Mouse (Mus musculus): ENCODE measurements around the gene Etv6. TPM values are rescaled to one million over a fixed set of nuclear protein-coding genes. Genes with fewer than 3 reads are reported as not detected.

Gene Etv6
- polyA plus RNA-seq, 1 experiment: not detected

GRCm38 (mm10) chr6:134090378-134090692, 54.8 kb downstream of the Etv6 start:
- Histone ChIP-seq H3K4me3 (ENCODE audit: insufficient read depth, low read depth, low read length) (no peak overlapping the region), H3K4me1 (ENCODE audit: control insufficient read depth, insufficient read depth, low read length) (peaks cover 8% of the 10 kb centered on the region), H3K27ac (ENCODE audit: insufficient read depth, low read depth, low read length) (no peak overlapping the region)
- WGBS: 89% methylated on average over 4 of the region's 4 CpGs
- TF ChIP-seq CTCF (IDR thresholded peaks at IDR 0.05; ENCODE audit: insufficient read depth, low read depth, low read length): no peak
- TF ChIP-seq POLR2A (IDR thresholded peaks at IDR 0.05; ENCODE audit: insufficient read depth, low read depth, low read length): no peak

- 95% methylated on average over 4 of the region's 4 CpGs for WGBS
- H3K27ac ChIP-seq (ENCODE audit: insufficient read depth, low read depth, low read length): no peak overlapping the region
- H3K4me1 ChIP-seq (ENCODE audit: control insufficient read depth, insufficient read depth, low read length): peaks cover 8% of the 10 kb centered on the region
- H3K4me3 ChIP-seq (ENCODE audit: insufficient read depth, low read depth, low read length): no peak overlapping the region
- TF ChIP-seq POLR2A (IDR thresholded peaks at IDR 0.05; ENCODE audit: insufficient read depth, low read depth, low read length): no peak
- no peak for TF ChIP-seq CTCF (IDR thresholded peaks at IDR 0.05; ENCODE audit: insufficient read depth, low read depth, low read length)
Observed at GRCm38 (mm10) chr6:134090875-134091274, 55.4 kb downstream of the Etv6 start.

- TF ChIP-seq CTCF (IDR thresholded peaks at IDR 0.05; ENCODE audit: insufficient read depth, low read depth, low read length): no peak
- TF ChIP-seq POLR2A (IDR thresholded peaks at IDR 0.05; ENCODE audit: insufficient read depth, low read depth, low read length): no peak
- 56% methylated on average over 8 of the region's 8 CpGs for WGBS
- Histone ChIP-seq H3K4me1 (ENCODE audit: control insufficient read depth, insufficient read depth, low read length) (peaks cover 8% of the 10 kb centered on the region), H3K4me3 (ENCODE audit: insufficient read depth, low read depth, low read length) (no peak overlapping the region), H3K27ac (ENCODE audit: insufficient read depth, low read depth, low read length) (no peak overlapping the region)
Observed at GRCm38 (mm10) chr6:134091398-134091801, 55.9 kb downstream of the Etv6 start.

- no peak for TF ChIP-seq POLR2A (IDR thresholded peaks at IDR 0.05; ENCODE audit: insufficient read depth, low read depth, low read length)
- no peak for TF ChIP-seq CTCF (IDR thresholded peaks at IDR 0.05; ENCODE audit: insufficient read depth, low read depth, low read length)
- no peak overlapping the region for H3K27ac ChIP-seq (ENCODE audit: insufficient read depth, low read depth, low read length)
- 87% methylated on average over 5 of the region's 5 CpGs for WGBS
- peaks cover 8% of the 10 kb centered on the region for H3K4me1 ChIP-seq (ENCODE audit: control insufficient read depth, insufficient read depth, low read length)
- H3K4me3 ChIP-seq (ENCODE audit: insufficient read depth, low read depth, low read length): no peak overlapping the region
Observed at GRCm38 (mm10) chr6:134094066-134094465, 58.6 kb downstream of the Etv6 start.

- Histone ChIP-seq H3K4me1 (ENCODE audit: control insufficient read depth, insufficient read depth, low read length) (peaks cover 7% of the 10 kb centered on the region), H3K4me3 (ENCODE audit: insufficient read depth, low read depth, low read length) (no peak overlapping the region), H3K27ac (ENCODE audit: insufficient read depth, low read depth, low read length) (no peak overlapping the region)
- no peak for TF ChIP-seq CTCF (IDR thresholded peaks at IDR 0.05; ENCODE audit: insufficient read depth, low read depth, low read length)
- TF ChIP-seq POLR2A (IDR thresholded peaks at IDR 0.05; ENCODE audit: insufficient read depth, low read depth, low read length): no peak
- 89% methylated on average over 8 of the region's 8 CpGs for WGBS
Observed at GRCm38 (mm10) chr6:134094620-134095019, 59.1 kb downstream of the Etv6 start.

GRCm38 (mm10) chr6:134095582-134095981, 60.1 kb downstream of the Etv6 start:
- 85% methylated on average over 4 of the region's 4 CpGs for WGBS
- Histone ChIP-seq H3K27ac (ENCODE audit: insufficient read depth, low read depth, low read length) (no peak overlapping the region), H3K4me3 (ENCODE audit: insufficient read depth, low read depth, low read length) (no peak overlapping the region), H3K4me1 (ENCODE audit: control insufficient read depth, insufficient read depth, low read length) (peaks cover 6% of the 10 kb centered on the region; the same call in 1 of the 2 replicates)
- TF ChIP-seq CTCF (IDR thresholded peaks at IDR 0.05; ENCODE audit: insufficient read depth, low read depth, low read length): no peak
- no peak for TF ChIP-seq POLR2A (IDR thresholded peaks at IDR 0.05; ENCODE audit: insufficient read depth, low read depth, low read length)

- H3K4me1 ChIP-seq (ENCODE audit: control insufficient read depth, insufficient read depth, low read length): 0 out of 2 replicates have a peak, but pooled peaks cover 2% of the 10 kb centered on the region
- H3K27ac ChIP-seq (ENCODE audit: insufficient read depth, low read depth, low read length): no peak overlapping the region
- H3K4me3 ChIP-seq (ENCODE audit: insufficient read depth, low read depth, low read length): no peak overlapping the region
- WGBS: 82% methylated on average over 11 of the region's 11 CpGs
- TF ChIP-seq POLR2A (IDR thresholded peaks at IDR 0.05; ENCODE audit: insufficient read depth, low read depth, low read length): no peak
- TF ChIP-seq CTCF (IDR thresholded peaks at IDR 0.05; ENCODE audit: insufficient read depth, low read depth, low read length): no peak
Observed at GRCm38 (mm10) chr6:134099976-134100743, 64.7 kb downstream of the Etv6 start.

GRCm38 (mm10) chr6:134102396-134102795, 66.9 kb downstream of the Etv6 start:
- 86% methylated on average over 1 of the region's 1 CpGs for WGBS
- no peak overlapping the region for H3K27ac ChIP-seq (ENCODE audit: insufficient read depth, low read depth, low read length)
- no peak overlapping the region for H3K4me3 ChIP-seq (ENCODE audit: insufficient read depth, low read depth, low read length)
- no peak for TF ChIP-seq CTCF (IDR thresholded peaks at IDR 0.05; ENCODE audit: insufficient read depth, low read depth, low read length)
- no peak for TF ChIP-seq POLR2A (IDR thresholded peaks at IDR 0.05; ENCODE audit: insufficient read depth, low read depth, low read length)
- H3K4me1 ChIP-seq (ENCODE audit: control insufficient read depth, insufficient read depth, low read length): peaks cover 9% of the 10 kb centered on the region; the same call in 1 of the 2 replicates

- TF ChIP-seq POLR2A (IDR thresholded peaks at IDR 0.05; ENCODE audit: insufficient read depth, low read depth, low read length): no peak
- TF ChIP-seq CTCF (IDR thresholded peaks at IDR 0.05; ENCODE audit: insufficient read depth, low read depth, low read length): no peak
- Histone ChIP-seq H3K4me1 (ENCODE audit: control insufficient read depth, insufficient read depth, low read length) (peaks cover 9% of the 10 kb centered on the region; the same call in 1 of the 2 replicates), H3K4me3 (ENCODE audit: insufficient read depth, low read depth, low read length) (no peak overlapping the region), H3K27ac (ENCODE audit: insufficient read depth, low read depth, low read length) (no peak overlapping the region)
- 98% methylated on average over 8 of the region's 8 CpGs for WGBS
Observed at GRCm38 (mm10) chr6:134103519-134103918, 68.0 kb downstream of the Etv6 start.
